Mouse (Mus musculus): ENCODE measurements around the gene Bcar1. TPM values are rescaled to one million over a fixed set of nuclear protein-coding genes. Genes with fewer than 3 reads are reported as not detected.
A peak's percentile ranks its signal among the peaks of the same experiment; 100 is the strongest.

Bcar1 gene
- total RNA-seq, 2 experiments from 2014 or later = 66.1 to 69.7 TPM

GRCm38 (mm10) chr8:111732004-111732403 is 11.6 kb downstream of the Bcar1 start:
- peak; percentile 94 to 95 for DNase-seq (ENCODE audit: low spot score in 2 of 2)
- H3K27ac ChIP-seq = peak overlapping the region; percentile 97
- TF ChIP-seq CTCF (conservative IDR thresholded peaks at IDR 0.05) = no peak
- peak overlapping the region; percentile 93 for H3K4me3 ChIP-seq

- Histone ChIP-seq H3K4me3 (peak overlapping the region; percentile 93), H3K27ac (peak overlapping the region; percentile 97)
- DNase-seq (ENCODE audit: low spot score in 2 of 2) = no peak
- no peak for TF ChIP-seq CTCF (conservative IDR thresholded peaks at IDR 0.05)
Measured at GRCm38 (mm10) chr8:111731231-111731977, 12.2 kb downstream of the Bcar1 start.

GRCm38 (mm10) chr8:111729233-111730170 is 14.1 kb downstream of the Bcar1 start:
- Histone ChIP-seq H3K4me3 (peak overlapping the region; percentile 93), H3K27ac (peak overlapping the region; percentile 97)
- no peak for TF ChIP-seq CTCF (conservative IDR thresholded peaks at IDR 0.05)
- DNase-seq (ENCODE audit: low spot score in 2 of 2) = no peak

- Histone ChIP-seq H3K27ac (peak overlapping the region; percentile 97), H3K4me3 (no peak overlapping the region; the same call in 1 of the 2 replicates)
- no peak for TF ChIP-seq CTCF (conservative IDR thresholded peaks at IDR 0.05)
- no peak for DNase-seq (ENCODE audit: low spot score in 2 of 2)
Measured at GRCm38 (mm10) chr8:111728481-111728880, 15.1 kb downstream of the Bcar1 start.

GRCm38 (mm10) chr8:111727553-111727952 is 16.1 kb downstream of the Bcar1 start:
- no peak for DNase-seq (ENCODE audit: low spot score in 2 of 2)
- Histone ChIP-seq H3K27ac (peak overlapping the region; percentile 97), H3K4me3 (no peak overlapping the region)
- TF ChIP-seq CTCF (conservative IDR thresholded peaks at IDR 0.05) = no peak

- H3K27ac ChIP-seq = peak overlapping the region; percentile 97
- no peak for TF ChIP-seq CTCF (conservative IDR thresholded peaks at IDR 0.05)
- H3K4me3 ChIP-seq = no peak overlapping the region
- peak; percentile 58 to 82 for DNase-seq (ENCODE audit: low spot score in 2 of 2)
Measured at GRCm38 (mm10) chr8:111726102-111726900, 17.3 kb downstream of the Bcar1 start.

GRCm38 (mm10) chr8:111725341-111725740 is 18.3 kb downstream of the Bcar1 start:
- Histone ChIP-seq H3K27ac (peak overlapping the region; percentile 97; the same call in 1 of the 2 replicates), H3K4me3 (no peak overlapping the region)
- TF ChIP-seq CTCF (conservative IDR thresholded peaks at IDR 0.05) = no peak
- DNase-seq (ENCODE audit: low spot score in 2 of 2) = no peak

- no peak for TF ChIP-seq CTCF (conservative IDR thresholded peaks at IDR 0.05)
- no peak for DNase-seq (ENCODE audit: low spot score in 2 of 2)
- H3K4me3 ChIP-seq = no peak overlapping the region
- peak overlapping the region; percentile 43 for H3K27ac ChIP-seq
Measured at GRCm38 (mm10) chr8:111720115-111720544, 23.5 kb downstream of the Bcar1 start.

- H3K4me3 ChIP-seq = no peak overlapping the region
- TF ChIP-seq CTCF (conservative IDR thresholded peaks at IDR 0.05) = no peak
- peak overlapping the region; percentile 96 for H3K27ac ChIP-seq
- no peak for DNase-seq (ENCODE audit: low spot score in 2 of 2)
Measured at GRCm38 (mm10) chr8:111718937-111719336, 24.7 kb downstream of the Bcar1 start.

- peak; percentile 57 for TF ChIP-seq CTCF (conservative IDR thresholded peaks at IDR 0.05)
- H3K27ac ChIP-seq = peak overlapping the region; percentile 96
- no peak for DNase-seq (ENCODE audit: low spot score in 2 of 2)
- H3K4me3 ChIP-seq = no peak overlapping the region
Measured at GRCm38 (mm10) chr8:111717866-111718265, 25.7 kb downstream of the Bcar1 start.

- Histone ChIP-seq H3K4me3 (no peak overlapping the region), H3K27ac (peak overlapping the region; percentile 96)
- DNase-seq (ENCODE audit: low spot score in 2 of 2) = no peak
- TF ChIP-seq CTCF (conservative IDR thresholded peaks at IDR 0.05) = no peak
Measured at GRCm38 (mm10) chr8:111717488-111717792, 26.2 kb downstream of the Bcar1 start.

Data from layer of hippocampus, adult 2 months (tissue).